Mouse (Mus musculus) ES-E14 (cell line): ENCODE measurements around the gene Nolc1. TPM values are rescaled to one million over a fixed set of nuclear protein-coding genes. Genes with fewer than 3 reads are reported as not detected.

Source experiments
- DNase-seq: peaks from one replicate; pipeline ENCODE4 v3.0.0-alpha.2; 2013; ENCODE audit warnings: low read depth, low spot score
- H3K27ac ChIP-seq: 2 replicates; pipeline ENCODE4 v1.5.1; 2012; ENCODE audit warnings: low read depth, mild to moderate bottlenecking, low read length, moderate library complexity, mixed read lengths; ENCODE audit not compliant: poor library complexity, insufficient read depth, severe bottlenecking
- H3K36me3 ChIP-seq: 2 replicates; pipeline ENCODE4 v1.6.1; 2012; ENCODE audit warnings: mild to moderate bottlenecking, low read length, moderate library complexity, mixed read lengths; ENCODE audit not compliant: control insufficient read depth, poor library complexity, insufficient read depth, severe bottlenecking
- H3K4me1 ChIP-seq, 2 experiments: fragments of 150-350 bp in 1 of 2; sonication (generic) in 1 of 2; 2 replicates each; pipeline ENCODE4 v1.6.1; 2012; ENCODE audit warnings: low read length in 2 of 2, mild to moderate bottlenecking in 1 of 2, mixed read lengths in 1 of 2; ENCODE audit not compliant: control insufficient read depth in 2 of 2, insufficient read depth in 2 of 2, poor library complexity in 1 of 2
- H3K4me3 ChIP-seq, 2 experiments: fragments of 150-350 bp in 1 of 2; sonication (generic) in 1 of 2; 2 replicates each; pipeline ENCODE4 v1.5.1; 2012; ENCODE audit warnings: low read length in 2 of 2, low read depth in 1 of 2, mild to moderate bottlenecking in 1 of 2, mixed read lengths in 1 of 2; ENCODE audit not compliant: insufficient read depth in 1 of 2, poor library complexity in 1 of 2, severe bottlenecking in 1 of 2
- H3K9ac ChIP-seq: 2 replicates; pipeline ENCODE4 v1.6.1; 2012; ENCODE audit warnings: low read depth, mild to moderate bottlenecking, low read length, mixed read lengths; ENCODE audit not compliant: poor library complexity, insufficient read depth, severe bottlenecking
- H3K9me3 ChIP-seq: fragments of 150-350 bp; sonication (generic); 2 replicates; pipeline ENCODE4 v1.6.1; 2012; ENCODE audit warnings: low read depth, mild to moderate bottlenecking, low read length; ENCODE audit not compliant: control insufficient read depth, insufficient read depth
- CHD2 ChIP-seq: IDR thresholded peaks from 2 replicates; pipeline ENCODE4 v1.6.1; 2014; ENCODE audit warnings: mild to moderate bottlenecking, low read depth, low read length, inconsistent platforms
- HCFC1 ChIP-seq: IDR thresholded peaks from 2 replicates; pipeline ENCODE4 v1.6.1; 2012; ENCODE audit warnings: low read length, inconsistent platforms, borderline replicate concordance; ENCODE audit not compliant: insufficient read depth
- MAFK ChIP-seq: IDR thresholded peaks from 2 replicates; pipeline ENCODE4 v1.6.1; 2014; ENCODE audit warnings: mild to moderate bottlenecking, low read depth, low read length, inconsistent platforms; ENCODE audit not compliant: insufficient read depth
- ZC3H11A ChIP-seq: IDR thresholded peaks from 2 replicates; pipeline ENCODE4 v1.6.1; 2012; ENCODE audit warnings: low read depth, mild to moderate bottlenecking, inconsistent platforms, low read length, borderline replicate concordance
- ZNF384 ChIP-seq: IDR thresholded peaks from 2 replicates; pipeline ENCODE4 v1.6.1; 2012; ENCODE audit warnings: low read depth, low read length, inconsistent platforms
- in situ Hi-C, 2 experiments: fragments of 600-800 bp; cut with MboI; formaldehyde crosslinking; loops; one replicate each; pipeline ENCODE4 v1.15.1; 2025; ENCODE audit warnings: low sequenced_read_pairs in 2 of 2, inconsistent platforms in 1 of 2; ENCODE audit not compliant: unreplicated experiment in 2 of 2
- total RNA-seq: library from RNA; depleted of rRNA; stranded (reverse); fragments of 300-350 nt; gene quantifications from 2 replicates; pipeline ENCODE4 v1.2.3, GENCODE M21; 2012

Gene Nolc1
- total RNA-seq, 1 experiment, result 140 TPM

DNA sequence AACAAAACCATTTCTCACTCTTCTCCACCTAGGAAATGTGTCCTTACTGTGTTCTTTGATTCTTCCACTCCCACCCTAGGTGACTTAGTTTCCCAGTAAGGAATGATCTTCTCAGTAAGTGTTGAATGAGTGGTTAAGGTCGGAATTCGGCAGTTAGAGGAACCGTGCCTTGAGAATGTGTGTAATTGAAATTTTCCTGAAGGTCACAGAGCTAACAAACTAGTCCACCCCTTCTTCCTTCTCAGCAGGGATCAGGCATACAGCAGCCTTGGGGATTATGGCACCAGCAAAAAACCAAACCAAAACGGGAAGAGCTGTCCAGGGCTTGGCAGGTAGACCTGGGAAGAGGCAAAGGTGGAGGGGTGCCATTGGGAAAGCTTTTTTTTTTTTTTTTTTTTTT lies 26.5 kb upstream of the Nolc1 start:
- no peak overlapping the region; the same call in 1 of the 2 replicates for H3K27ac ChIP-seq
- no peak overlapping the region for H3K4me3 ChIP-seq
- no peak for DNase-seq
- H3K9me3 ChIP-seq, result no peaks in the 10 kb centered on the region
- in situ Hi-C loops, result no loop called here
- no peak overlapping the region for H3K9ac ChIP-seq
- TF ChIP-seq CHD2 (no peak), HCFC1 (no peak), ZC3H11A (no peak), MAFK (no peak), ZNF384 (no peak)
- H3K36me3 ChIP-seq, result no peaks in the 10 kb centered on the region
- peaks cover 4 to 15% of the 10 kb centered on the region in 2 experiments; a peak in 3 of 4 replicates for H3K4me1 ChIP-seq

DNA sequence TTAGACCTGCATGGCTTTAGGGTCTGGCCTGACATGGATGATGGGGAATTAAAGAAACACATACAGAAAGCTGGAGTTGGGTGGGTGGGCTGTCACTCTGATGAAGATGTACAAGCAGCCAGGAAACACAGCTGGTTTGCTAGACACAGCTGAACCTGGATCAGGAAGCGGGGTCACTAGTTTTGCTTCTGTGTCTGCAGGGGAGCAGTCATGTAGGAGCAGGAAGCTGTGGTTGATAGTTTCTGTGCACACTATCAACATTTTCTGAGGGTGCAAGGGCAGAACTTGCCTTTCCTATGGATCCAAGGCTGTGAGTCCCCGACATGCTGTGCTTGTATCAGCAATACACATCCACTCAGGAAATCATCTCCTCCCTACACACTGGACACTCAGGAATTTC lies 25.2 kb upstream of the Nolc1 start:
- in situ Hi-C loops, result no loop called here
- Histone ChIP-seq H3K4me3 (no peak overlapping the region), H3K27ac (no peak overlapping the region), H3K36me3 (no peaks in the 10 kb centered on the region), H3K9ac (no peak overlapping the region), H3K4me1 (peaks cover 4 to 15% of the 10 kb centered on the region in 2 experiments; a peak in 3 of 4 replicates), H3K9me3 (no peaks in the 10 kb centered on the region)
- TF ChIP-seq HCFC1, result no peak
- no peak for TF ChIP-seq ZNF384
- TF ChIP-seq CHD2, result no peak
- no peak for TF ChIP-seq ZC3H11A
- TF ChIP-seq MAFK, result no peak
- no peak for DNase-seq

DNA sequence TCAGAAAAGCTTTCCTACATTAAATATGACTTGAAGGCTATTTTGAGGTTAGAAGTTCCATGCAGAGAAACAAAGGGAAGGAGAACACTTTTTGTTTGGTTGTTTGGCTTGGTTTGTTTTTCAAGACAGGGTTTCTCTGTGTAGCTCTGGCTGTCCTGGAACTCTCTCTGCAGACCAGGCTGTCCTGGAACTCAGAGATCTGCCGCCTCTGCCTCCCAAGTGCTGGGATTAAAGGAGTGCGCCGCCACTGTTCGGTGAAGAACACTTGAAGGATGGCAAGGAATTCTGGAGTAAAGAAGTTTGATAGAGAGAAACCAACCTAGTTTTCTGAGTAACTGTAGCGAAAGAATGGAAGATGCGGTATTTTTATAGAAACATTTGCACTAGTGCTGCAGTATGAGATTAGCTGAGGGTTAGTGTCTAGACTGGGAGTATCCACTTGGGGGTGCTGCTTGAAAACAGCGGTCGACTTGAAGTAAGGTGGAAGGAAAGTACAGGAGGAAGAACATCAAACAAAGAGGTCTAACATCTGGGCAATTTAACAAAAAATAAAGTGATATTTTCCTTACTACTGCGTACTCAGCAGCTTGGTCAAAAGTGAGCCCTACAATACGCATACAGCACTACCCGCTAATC lies 19.8 kb upstream of the Nolc1 start:
- peak overlapping the region; percentile 98; the same call in 1 of the 2 replicates for H3K9ac ChIP-seq
- no peak overlapping the region for H3K27ac ChIP-seq

DNA sequence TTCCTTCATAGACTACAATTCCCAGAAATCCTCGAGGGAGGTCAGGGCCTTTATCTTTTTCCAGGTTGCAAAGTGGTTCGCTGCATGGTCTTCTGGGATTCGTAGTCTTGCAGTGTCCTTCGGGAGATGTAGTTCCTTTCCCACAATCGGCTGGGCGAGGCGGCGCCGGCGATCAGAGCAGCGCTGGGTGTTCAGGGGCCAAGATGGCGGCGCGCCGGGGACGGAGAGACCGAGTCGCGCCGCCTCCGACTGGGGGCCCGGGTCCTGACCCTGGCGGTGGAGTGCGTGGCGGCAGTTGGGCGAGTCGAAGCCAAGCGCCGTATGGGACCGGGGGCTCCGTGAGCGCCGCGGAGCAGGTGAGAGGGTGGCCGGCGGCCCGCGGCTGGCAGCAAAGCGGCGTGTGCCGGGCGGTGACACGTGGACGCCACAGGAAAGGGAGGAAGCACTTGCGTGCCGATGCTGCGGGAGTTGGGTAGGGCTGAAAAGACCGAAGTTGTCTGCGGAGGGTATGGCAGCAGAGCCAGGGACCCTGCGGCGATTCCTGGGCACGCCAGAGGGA lies 19.2 kb upstream of the Nolc1 start:
- no peaks in the 10 kb centered on the region for H3K9me3 ChIP-seq
- peak; percentile 93 for DNase-seq
- peak overlapping the region; percentile 84 to 92 for H3K4me3 ChIP-seq
- H3K36me3 ChIP-seq, result peaks cover 3% of the 10 kb centered on the region; the same call in 1 of the 2 replicates
- peak overlapping the region; percentile 98 for H3K9ac ChIP-seq
- H3K4me1 ChIP-seq, result peaks cover 3% of the 10 kb centered on the region in 2 experiments; a peak in 3 of 4 replicates
- peak overlapping the region; percentile 95 for H3K27ac ChIP-seq
- in situ Hi-C loops, result no loop called here
- TF ChIP-seq MAFK (no peak), HCFC1 (peak; percentile 99), ZC3H11A (no peak), ZNF384 (no peak), CHD2 (no peak)

More for the DNA sequence above, 19.8 kb upstream of the Nolc1 start:
- peak overlapping the region; percentile 84 to 92 for H3K4me3 ChIP-seq
- H3K36me3 ChIP-seq, result no peaks in the 10 kb centered on the region
- in situ Hi-C loops, result no loop called here
- no peaks in the 10 kb centered on the region for H3K9me3 ChIP-seq
- DNase-seq, result no peak
- H3K4me1 ChIP-seq, result peaks cover 3% of the 10 kb centered on the region in 2 experiments; a peak in 3 of 4 replicates
- TF ChIP-seq HCFC1 (no peak), ZC3H11A (no peak), CHD2 (peak; percentile 74), MAFK (no peak), ZNF384 (no peak)
